Mouse (Mus musculus) liver, adult 2 months (tissue): ENCODE measurements around the gene Pbp2. TPM values are rescaled to one million over a fixed set of nuclear protein-coding genes. Genes with fewer than 3 reads are reported as not detected.

Experiments used
- DNase-seq: peaks from one replicate; pipeline ENCODE4 v3.0.0-alpha.2; 2011; ENCODE audit warnings: low read depth, low spot score; ENCODE audit errors: extremely low read depth
- H3K27ac ChIP-seq: fragments of 200-500 bp; replicated peaks from 2 replicates; pipeline ENCODE4 v1.5.1; 2012; ENCODE audit warnings: low read depth, mild to moderate bottlenecking, control low read depth, inconsistent platforms, low read length; ENCODE audit not compliant: insufficient read depth
- H3K27me3 ChIP-seq: fragments of 200-500 bp; 2 replicates; pipeline ENCODE4 v1.6.1; 2012; ENCODE audit warnings: mild to moderate bottlenecking, moderate library complexity, low read length, inconsistent platforms; ENCODE audit not compliant: control insufficient read depth, insufficient read depth
- H3K36me3 ChIP-seq: fragments of 200-500 bp; 2 replicates; pipeline ENCODE4 v1.6.1; 2012; ENCODE audit warnings: low read length, inconsistent platforms; ENCODE audit not compliant: control insufficient read depth, insufficient read depth
- H3K4me1 ChIP-seq: fragments of 200-500 bp; 2 replicates; pipeline ENCODE4 v1.6.1; 2011; ENCODE audit warnings: low read length; ENCODE audit not compliant: control insufficient read depth, insufficient read depth
- H3K4me3 ChIP-seq: fragments of 200-500 bp; 2 replicates; pipeline ENCODE4 v1.5.1; 2011; ENCODE audit warnings: low read depth, mild to moderate bottlenecking, control low read depth, low read length, moderate library complexity; ENCODE audit not compliant: insufficient read depth
- H3K79me2 ChIP-seq: fragments of 200-500 bp; 2 replicates; pipeline ENCODE4 v1.6.1; 2012; ENCODE audit warnings: inconsistent platforms, mild to moderate bottlenecking, low read length, moderate library complexity; ENCODE audit not compliant: control insufficient read depth, insufficient read depth
- H3K9ac ChIP-seq: fragments of 200-500 bp; 2 replicates; pipeline ENCODE4 v1.6.1; 2012; ENCODE audit warnings: low read depth, mild to moderate bottlenecking, control low read depth, inconsistent platforms, low read length
- CTCF ChIP-seq: fragments of 200-500 bp; IDR thresholded peaks from 2 replicates; pipeline ENCODE4 v1.5.1; 2011; ENCODE audit warnings: low read depth, low read length, control low read depth
- POLR2A ChIP-seq: fragments of 200-500 bp; IDR thresholded peaks from 2 replicates; pipeline ENCODE4 v1.6.1; 2011; ENCODE audit warnings: low read length, control low read depth; ENCODE audit not compliant: insufficient read depth; ENCODE audit errors: extremely low read depth
- WGBS: fragments of 180-500 bp; shearing (Covaris S2); methylation state at CpG from one replicate; pipeline ENCODE4 v1.1.7; 2018; 5-methylcytosine and 5-hydroxymethylcytosine counted together
- polyA plus RNA-seq: library from polyadenylated mRNA; depleted of rRNA; stranded (reverse); fragments of >200 nt; gene quantifications from 2 replicates; pipeline ENCODE4 v1.2.3, GENCODE M21; 2012
- total RNA-seq: library from RNA; depleted of rRNA; stranded (reverse); fragments of >200 nt; gene quantifications from 2 replicates; pipeline ENCODE4 v1.2.3, GENCODE M21; 2014

The Pbp2 gene
- total and polyA plus RNA-seq, 2 experiments = not detected

- Histone ChIP-seq H3K79me2 (no peaks in the 10 kb centered on the region), H3K27me3 (no peaks in the 10 kb centered on the region)
- 86% methylated on average over 7 of the region's 7 CpGs for WGBS
These were observed 12.6 kb downstream of the Pbp2 start for GRCm38 (mm10) chr6:135297570-135297969.

GRCm38 (mm10) chr6:135296267-135296666 lies 13.9 kb downstream of the Pbp2 start:
- no peak overlapping the region for H3K9ac ChIP-seq
- H3K36me3 ChIP-seq = no peaks in the 10 kb centered on the region
- H3K79me2 ChIP-seq = no peaks in the 10 kb centered on the region
- H3K27ac ChIP-seq = no peak overlapping the region
- H3K27me3 ChIP-seq = no peaks in the 10 kb centered on the region
- TF ChIP-seq CTCF (no peak), POLR2A (no peak)
- 0 out of 2 replicates have a peak, but pooled peaks cover 2% of the 10 kb centered on the region for H3K4me1 ChIP-seq
- DNase-seq = peak; percentile 27
- no peak overlapping the region for H3K4me3 ChIP-seq
- WGBS = 64% methylated on average over 17 of the region's 17 CpGs

More at GRCm38 (mm10) chr6:135297570-135297969, 12.6 kb downstream of the Pbp2 start:
- H3K9ac ChIP-seq = no peak overlapping the region
- H3K36me3 ChIP-seq = no peaks in the 10 kb centered on the region
- DNase-seq = no peak
- no peak for TF ChIP-seq CTCF
- TF ChIP-seq POLR2A = no peak
- 0 out of 2 replicates have a peak, but pooled peaks cover 2% of the 10 kb centered on the region for H3K4me1 ChIP-seq
- H3K4me3 ChIP-seq = no peak overlapping the region
- H3K27ac ChIP-seq = no peak overlapping the region

GRCm38 (mm10) chr6:135295082-135295861 lies 14.9 kb downstream of the Pbp2 start:
- H3K27ac ChIP-seq = no peak overlapping the region
- TF ChIP-seq POLR2A (no peak), CTCF (no peak)
- peak; percentile 63 for DNase-seq
- H3K4me1 ChIP-seq = 0 out of 2 replicates have a peak, but pooled peaks cover 2% of the 10 kb centered on the region
- H3K9ac ChIP-seq = no peak overlapping the region
- WGBS = 64% methylated on average over 11 of the region's 11 CpGs
- no peak overlapping the region for H3K4me3 ChIP-seq
- H3K27me3 ChIP-seq = no peaks in the 10 kb centered on the region
- H3K79me2 ChIP-seq = no peaks in the 10 kb centered on the region
- H3K36me3 ChIP-seq = no peaks in the 10 kb centered on the region

GRCm38 (mm10) chr6:135294150-135294549 lies 16.1 kb downstream of the Pbp2 start:
- 83% methylated on average over 6 of the region's 6 CpGs for WGBS
- H3K4me1 ChIP-seq = 0 out of 2 replicates have a peak, but pooled peaks cover 2% of the 10 kb centered on the region

GRCm38 (mm10) chr6:135292391-135292790 lies 17.8 kb downstream of the Pbp2 start:
- 18% methylated on average over 4 of the region's 4 CpGs for WGBS
- Histone ChIP-seq H3K36me3 (no peaks in the 10 kb centered on the region), H3K4me1 (0 out of 2 replicates have a peak, but pooled peaks cover 2% of the 10 kb centered on the region), H3K4me3 (no peak overlapping the region), H3K27me3 (no peaks in the 10 kb centered on the region), H3K27ac (no peak overlapping the region), H3K79me2 (no peaks in the 10 kb centered on the region), H3K9ac (no peak overlapping the region)
- TF ChIP-seq POLR2A (no peak), CTCF (no peak)
- peak; percentile 65 for DNase-seq

More at GRCm38 (mm10) chr6:135294150-135294549, 16.1 kb downstream of the Pbp2 start:
- Histone ChIP-seq H3K36me3 (no peaks in the 10 kb centered on the region), H3K4me3 (no peak overlapping the region), H3K27me3 (no peaks in the 10 kb centered on the region), H3K9ac (no peak overlapping the region), H3K27ac (no peak overlapping the region), H3K79me2 (no peaks in the 10 kb centered on the region)
- TF ChIP-seq CTCF = no peak
- no peak for TF ChIP-seq POLR2A
- DNase-seq = no peak

GRCm38 (mm10) chr6:135279856-135280255 lies 30.3 kb downstream of the Pbp2 start:
- Histone ChIP-seq H3K79me2 (no peaks in the 10 kb centered on the region), H3K4me3 (no peak overlapping the region), H3K9ac (no peak overlapping the region), H3K27ac (no peak overlapping the region), H3K27me3 (no peaks in the 10 kb centered on the region), H3K36me3 (no peaks in the 10 kb centered on the region), H3K4me1 (no peaks in the 10 kb centered on the region)
- DNase-seq = no peak
- TF ChIP-seq POLR2A (no peak), CTCF (no peak)
- 76% methylated on average over 10 of the region's 10 CpGs for WGBS
